Mouse (Mus musculus) liver, embryonic 15.5 days (tissue): ENCODE measurements around the gene Lmx1a. TPM values are rescaled to one million over a fixed set of nuclear protein-coding genes. Genes with fewer than 3 reads are reported as not detected.

Experiments used
- ATAC-seq: fragments of 200-750 bp; cut with Nextera tagmentation; 2 replicates; pipeline ENCODE4 v1.8.0; 2017; ENCODE audit warnings: moderate number of reproducible peaks, mild to moderate bottlenecking, moderate library complexity; ENCODE audit not compliant: insufficient read depth
- H3K27ac ChIP-seq: fragments of 300-500 bp; sonication (generic); replicated peaks from 2 replicates; pipeline ENCODE4 v1.5.1; 2015; ENCODE audit warnings: mild to moderate bottlenecking, inconsistent platforms
- H3K27me3 ChIP-seq: fragments of 300-500 bp; sonication (generic); 2 replicates; pipeline ENCODE4 v1.6.1; 2015; ENCODE audit warnings: mild to moderate bottlenecking, inconsistent platforms
- H3K36me3 ChIP-seq: fragments of 300-500 bp; sonication (generic); replicated peaks from 2 replicates; pipeline ENCODE4 v1.6.1; 2015; ENCODE audit warnings: moderate library complexity, mild to moderate bottlenecking, inconsistent platforms
- H3K4me1 ChIP-seq: fragments of 300-500 bp; sonication (generic); replicated peaks from 2 replicates; pipeline ENCODE4 v1.6.1; 2015; ENCODE audit warnings: inconsistent platforms
- H3K4me2 ChIP-seq: fragments of 300-500 bp; sonication (generic); 2 replicates; pipeline ENCODE4 v1.6.1; 2015; ENCODE audit warnings: moderate library complexity, mild to moderate bottlenecking, inconsistent platforms
- H3K4me3 ChIP-seq: fragments of 300-500 bp; sonication (generic); replicated peaks from 2 replicates; pipeline ENCODE4 v1.5.1; 2015; ENCODE audit warnings: mild to moderate bottlenecking, inconsistent platforms
- H3K9ac ChIP-seq: fragments of 300-500 bp; sonication (generic); 2 replicates; pipeline ENCODE4 v1.6.1; 2015; ENCODE audit warnings: moderate library complexity, mild to moderate bottlenecking, inconsistent platforms
- H3K9me3 ChIP-seq: fragments of 300-500 bp; sonication (generic); replicated peaks from 2 replicates; pipeline ENCODE4 v1.6.1; 2016; ENCODE audit warnings: inconsistent platforms
- WGBS: fragments of 180-500 bp; shearing (Covaris S2); methylation state at CpG from one replicate; pipeline ENCODE4 v1.1.7; 2015; ENCODE audit warnings: mixed read lengths; ENCODE audit not compliant: insufficient replicate concordance; 5-methylcytosine and 5-hydroxymethylcytosine counted together
- polyA plus RNA-seq: library from polyadenylated mRNA; unstranded; fragments of >200 nt; fragmentation: Nextera tagmentation; extraction: Ambion mirVana; gene quantifications from 2 replicates; pipeline ENCODE4 v1.2.1, GENCODE M21; 2015

Lmx1a gene
- polyA plus RNA-seq, 1 experiment from 2014 or later, result 0.07 TPM

DNA sequence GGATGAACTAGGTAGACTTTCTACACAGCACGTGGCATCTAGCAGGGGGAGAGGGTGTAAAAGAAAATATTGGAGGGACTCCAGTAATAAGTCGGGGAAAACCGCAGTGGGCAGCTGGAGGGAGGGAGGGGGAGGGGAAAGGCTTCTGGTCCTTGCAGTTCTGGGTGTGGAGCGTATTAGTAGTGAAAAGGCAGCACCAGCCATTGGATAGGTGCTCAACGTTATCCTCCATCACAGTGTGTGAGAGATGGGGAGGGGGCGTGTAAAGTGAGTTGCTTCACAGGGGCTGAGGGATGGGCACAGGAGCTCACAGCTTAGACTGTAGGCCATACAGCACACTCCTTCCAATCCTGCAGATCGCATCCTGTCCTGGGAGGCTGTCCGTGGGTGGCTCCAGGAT lies 100.4 kb downstream of the Lmx1a start:
- ATAC-seq, result no peak
- H3K4me3 ChIP-seq, result no peak overlapping the region
- WGBS, result 55% methylated on average over 8 of the region's 8 CpGs
- no peaks in the 10 kb centered on the region for H3K36me3 ChIP-seq
- H3K4me2 ChIP-seq, result no peak overlapping the region
- H3K9me3 ChIP-seq, result no peaks in the 10 kb centered on the region
- no peak overlapping the region for H3K27ac ChIP-seq
- H3K4me1 ChIP-seq, result no peaks in the 10 kb centered on the region
- no peak overlapping the region for H3K9ac ChIP-seq
- no peaks in the 10 kb centered on the region for H3K27me3 ChIP-seq

DNA sequence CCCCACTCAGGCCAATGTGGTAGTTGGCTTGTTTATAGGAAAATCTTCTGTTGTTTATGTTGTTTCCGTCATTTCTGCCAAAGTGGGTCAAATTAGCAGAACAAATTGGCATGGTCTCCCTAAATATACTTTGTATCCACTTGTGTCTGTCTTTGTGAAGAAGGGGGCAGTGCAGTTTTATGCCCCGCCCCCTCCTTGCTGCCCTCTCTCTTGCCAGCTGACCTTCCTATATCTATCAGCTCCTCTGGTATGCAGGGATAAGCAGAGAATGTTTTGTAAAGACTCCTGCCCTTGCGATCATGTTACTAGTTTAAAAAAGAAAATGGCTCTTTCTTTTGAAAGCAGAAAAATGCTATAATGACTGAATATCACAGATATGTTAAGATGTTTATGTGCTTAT lies 101.7 kb downstream of the Lmx1a start:
- H3K27me3 ChIP-seq, result no peaks in the 10 kb centered on the region
- H3K4me3 ChIP-seq, result no peak overlapping the region
- no peak overlapping the region for H3K27ac ChIP-seq
- H3K9ac ChIP-seq, result no peak overlapping the region
- no peak for ATAC-seq
- H3K4me1 ChIP-seq, result no peaks in the 10 kb centered on the region
- H3K9me3 ChIP-seq, result no peaks in the 10 kb centered on the region
- no peaks in the 10 kb centered on the region for H3K36me3 ChIP-seq
- WGBS, result 60% methylated on average over 3 of the region's 3 CpGs
- no peak overlapping the region for H3K4me2 ChIP-seq

DNA sequence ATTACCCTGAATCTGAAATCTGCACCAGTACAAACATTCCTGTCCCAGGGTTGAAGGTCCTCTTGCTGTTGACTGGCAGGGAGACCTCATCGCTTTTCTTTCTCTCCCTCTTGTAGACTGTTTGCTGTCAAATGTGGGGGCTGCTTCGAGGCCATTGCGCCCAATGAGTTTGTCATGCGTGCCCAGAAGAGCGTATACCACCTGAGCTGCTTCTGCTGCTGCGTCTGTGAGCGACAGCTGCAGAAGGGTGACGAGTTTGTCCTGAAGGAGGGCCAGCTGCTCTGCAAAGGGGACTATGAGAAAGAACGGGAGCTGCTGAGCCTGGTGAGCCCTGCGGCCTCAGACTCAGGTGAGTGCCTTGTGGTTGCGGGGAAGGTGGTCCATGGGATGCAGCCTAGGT lies 102.2 kb downstream of the Lmx1a start:
- Histone ChIP-seq H3K4me1 (no peaks in the 10 kb centered on the region), H3K27me3 (no peaks in the 10 kb centered on the region), H3K9me3 (no peaks in the 10 kb centered on the region), H3K4me2 (no peak overlapping the region), H3K27ac (no peak overlapping the region), H3K4me3 (no peak overlapping the region), H3K9ac (no peak overlapping the region), H3K36me3 (no peaks in the 10 kb centered on the region)
- no peak for ATAC-seq
- 58% methylated on average over 11 of the region's 11 CpGs for WGBS

DNA sequence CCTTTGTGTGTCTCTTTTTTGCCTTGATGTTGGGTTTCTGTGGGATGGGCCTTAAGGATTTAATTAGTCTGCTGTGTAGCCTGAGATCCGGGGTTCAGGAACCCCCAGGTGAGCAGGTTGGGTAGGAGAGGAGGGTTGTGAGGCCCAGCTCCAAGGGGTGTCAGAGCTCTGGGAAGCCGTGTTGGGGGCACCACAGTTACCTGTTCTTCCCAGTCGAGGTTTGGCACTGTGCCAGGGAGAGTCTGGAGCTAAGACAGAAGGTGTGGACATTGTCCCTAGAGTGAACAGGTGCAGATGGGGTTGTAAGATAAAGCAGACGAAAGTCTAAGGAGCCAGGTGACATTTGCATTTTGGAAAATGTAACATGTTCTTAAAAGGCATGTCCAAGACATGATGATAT lies 112.9 kb downstream of the Lmx1a start:
- 0 out of 2 replicates have a peak, but pooled peaks cover 3% of the 10 kb centered on the region for H3K4me1 ChIP-seq
- WGBS, result 26% methylated on average over 4 of the region's 4 CpGs
- H3K27me3 ChIP-seq, result peaks cover 53% of the 10 kb centered on the region
- H3K36me3 ChIP-seq, result no peaks in the 10 kb centered on the region
- H3K9me3 ChIP-seq, result no peaks in the 10 kb centered on the region
- no peak overlapping the region for H3K9ac ChIP-seq
- no peak overlapping the region for H3K27ac ChIP-seq
- no peak overlapping the region for H3K4me2 ChIP-seq
- H3K4me3 ChIP-seq, result no peak overlapping the region
- no peak for ATAC-seq

DNA sequence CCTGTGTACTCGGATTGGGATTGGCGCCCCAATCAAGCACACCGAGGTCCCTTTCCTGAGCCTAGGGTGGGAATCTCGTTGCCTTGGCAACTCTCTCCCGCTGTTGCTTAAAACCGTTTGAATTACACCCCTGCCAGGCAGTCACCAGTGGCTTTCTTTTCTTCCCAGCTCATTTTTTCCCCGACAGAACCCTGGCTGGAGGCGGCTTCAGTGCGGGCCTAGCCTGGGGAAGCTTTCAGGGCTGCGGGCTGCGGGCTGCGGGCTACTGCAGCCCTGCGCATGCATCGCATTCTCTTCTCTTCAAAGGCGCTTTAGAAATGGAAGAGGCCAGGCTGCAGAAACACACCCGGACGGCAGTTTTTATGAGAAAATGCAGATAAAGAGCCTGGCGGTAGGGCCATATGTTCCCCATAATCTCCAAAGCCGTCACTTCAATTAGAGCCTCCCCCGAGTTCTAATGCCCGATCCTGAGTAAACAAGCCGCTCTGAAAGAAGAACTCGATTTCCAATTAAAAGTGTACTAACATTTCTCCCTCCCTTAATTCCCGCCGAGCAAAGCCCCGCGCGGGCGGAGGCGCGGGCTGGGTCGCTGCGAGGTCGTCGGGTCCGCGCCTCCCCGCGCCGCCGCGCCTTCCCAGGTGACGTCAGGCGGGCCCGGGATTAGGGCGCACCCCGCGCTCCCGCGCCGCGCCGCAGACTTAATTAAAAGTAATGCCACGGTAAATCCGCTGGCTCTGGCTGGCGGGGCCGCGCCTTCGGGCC lies 113.7 kb downstream of the Lmx1a start:
- Histone ChIP-seq H3K36me3 (no peaks in the 10 kb centered on the region), H3K27ac (no peak overlapping the region), H3K4me1 (0 out of 2 replicates have a peak, but pooled peaks cover 3% of the 10 kb centered on the region), H3K4me3 (peak overlapping the region; percentile 34), H3K9me3 (no peaks in the 10 kb centered on the region), H3K27me3 (peaks cover 53% of the 10 kb centered on the region), H3K9ac (no peak overlapping the region), H3K4me2 (peak overlapping the region; percentile 63)
- 2% methylated on average over 59 of the region's 59 CpGs for WGBS
- no peak for ATAC-seq

DNA sequence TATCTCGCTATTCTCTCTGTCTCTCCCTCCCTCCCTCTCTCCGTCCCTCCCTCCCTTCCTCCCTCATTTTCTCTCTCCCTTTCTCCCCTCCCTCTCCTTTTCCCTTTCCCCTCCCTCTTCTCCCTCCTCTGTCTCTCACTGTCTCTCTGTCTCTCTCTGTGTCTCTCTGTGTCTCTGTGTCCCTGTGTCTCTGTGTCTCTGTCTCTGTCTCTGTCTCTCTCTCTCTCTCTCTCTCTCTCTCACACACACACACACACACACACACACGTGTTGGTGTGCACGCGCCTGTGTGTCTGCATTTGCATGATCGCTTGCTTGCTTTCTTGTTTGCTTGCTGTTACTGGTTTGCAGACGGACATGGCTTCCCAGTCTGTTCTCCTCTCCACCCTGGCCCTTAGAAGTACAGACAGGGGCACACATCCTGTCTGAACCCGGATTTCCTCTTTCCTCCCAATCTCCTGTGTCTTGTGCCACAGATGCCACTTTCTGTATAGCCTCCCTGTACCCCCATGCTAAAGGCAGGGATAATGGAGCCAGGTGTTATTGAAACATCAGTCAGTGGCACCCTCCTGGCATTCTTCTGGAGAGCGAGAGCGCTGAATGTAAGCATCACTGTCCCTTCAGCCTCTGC lies 114.4 kb downstream of the Lmx1a start:
- WGBS, result 13% methylated on average over 10 of the region's 10 CpGs
- H3K9ac ChIP-seq, result no peak overlapping the region
- H3K36me3 ChIP-seq, result no peaks in the 10 kb centered on the region
- H3K9me3 ChIP-seq, result no peaks in the 10 kb centered on the region
- H3K4me1 ChIP-seq, result 0 out of 2 replicates have a peak, but pooled peaks cover 3% of the 10 kb centered on the region
- H3K4me3 ChIP-seq, result peak overlapping the region; percentile 34
- ATAC-seq, result no peak
- H3K27me3 ChIP-seq, result peaks cover 53% of the 10 kb centered on the region
- no peak overlapping the region for H3K27ac ChIP-seq
- H3K4me2 ChIP-seq, result peak overlapping the region; percentile 63

DNA sequence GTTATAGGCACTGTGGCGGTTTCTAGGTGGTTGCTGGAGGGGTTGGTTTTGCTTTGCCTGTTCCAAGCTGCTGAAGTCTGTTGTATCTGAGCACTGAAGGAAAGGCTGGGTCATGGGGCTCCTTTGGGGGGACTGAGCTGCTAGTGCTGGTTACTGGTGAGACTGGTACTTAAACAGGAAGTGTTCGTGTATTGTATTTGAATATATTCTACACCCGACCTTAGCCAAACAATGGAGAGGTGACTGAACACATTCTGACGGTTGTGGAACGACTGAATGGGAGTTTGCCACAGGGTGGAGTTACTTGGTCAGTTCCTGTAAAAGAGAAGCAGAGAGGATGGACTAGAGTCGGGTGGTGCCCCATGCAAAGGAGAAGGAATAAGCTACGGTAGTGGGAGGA lies 115.8 kb downstream of the Lmx1a start:
- 0 out of 2 replicates have a peak, but pooled peaks cover 3% of the 10 kb centered on the region for H3K4me1 ChIP-seq
- no peak for ATAC-seq
- no peaks in the 10 kb centered on the region for H3K36me3 ChIP-seq
- no peak overlapping the region for H3K9ac ChIP-seq
- H3K27me3 ChIP-seq, result peaks cover 53% of the 10 kb centered on the region
- no peak overlapping the region for H3K27ac ChIP-seq
- WGBS, result 38% methylated on average over 7 of the region's 7 CpGs
- no peak overlapping the region for H3K4me3 ChIP-seq
- no peak overlapping the region for H3K4me2 ChIP-seq
- H3K9me3 ChIP-seq, result no peaks in the 10 kb centered on the region

DNA sequence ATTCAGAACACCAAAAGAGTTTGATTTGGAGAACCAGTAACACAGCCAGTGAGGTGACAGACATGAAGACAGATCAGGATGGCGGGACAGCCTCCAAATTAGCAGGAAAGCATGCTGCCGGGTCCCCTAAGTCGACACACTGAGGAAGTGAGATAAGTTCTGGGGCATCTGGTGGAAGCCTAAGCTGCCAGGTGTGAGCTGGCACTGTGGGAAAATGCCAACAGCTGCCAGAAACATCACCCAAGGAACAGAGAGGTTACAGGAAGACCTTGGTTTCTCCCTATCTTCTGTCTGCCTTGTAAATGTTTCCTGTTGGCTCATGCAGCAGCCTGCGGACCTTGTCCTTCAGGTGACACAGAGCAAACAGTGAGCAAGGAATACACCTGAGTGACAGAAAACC lies 122.1 kb downstream of the Lmx1a start:
- Histone ChIP-seq H3K36me3 (no peaks in the 10 kb centered on the region), H3K9ac (no peak overlapping the region)
- 44% methylated on average over 4 of the region's 4 CpGs for WGBS

DNA sequence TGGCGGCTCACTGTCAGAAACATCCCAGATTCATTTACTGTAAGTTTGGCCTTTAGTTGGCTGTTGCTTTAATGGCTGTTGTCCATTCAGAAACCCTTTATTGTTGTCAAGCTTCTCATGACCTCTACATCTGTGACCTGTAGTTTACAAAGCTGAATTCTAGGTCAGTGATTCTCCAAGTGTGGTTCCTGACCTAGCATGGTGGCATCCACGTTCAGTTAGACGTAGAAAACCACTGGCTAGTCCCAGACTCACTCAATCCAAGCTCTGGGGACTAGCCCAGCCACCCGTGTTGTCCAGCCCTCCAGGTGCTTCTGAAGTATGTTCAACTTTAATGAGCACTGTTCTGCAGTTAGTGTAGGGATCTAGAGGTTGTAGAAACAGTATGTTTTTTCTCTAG lies 126.1 kb downstream of the Lmx1a start:
- Histone ChIP-seq H3K27ac (no peak overlapping the region), H3K9me3 (no peaks in the 10 kb centered on the region), H3K4me2 (no peak overlapping the region), H3K4me1 (no peaks in the 10 kb centered on the region), H3K4me3 (no peak overlapping the region), H3K27me3 (no peaks in the 10 kb centered on the region), H3K36me3 (no peaks in the 10 kb centered on the region), H3K9ac (no peak overlapping the region)
- no peak for ATAC-seq
- 52% methylated on average over 4 of the region's 4 CpGs for WGBS

More for the DNA sequence above, 122.1 kb downstream of the Lmx1a start:
- Histone ChIP-seq H3K4me2 (no peak overlapping the region), H3K4me1 (no peaks in the 10 kb centered on the region), H3K27ac (no peak overlapping the region), H3K9me3 (no peaks in the 10 kb centered on the region), H3K4me3 (no peak overlapping the region), H3K27me3 (no peaks in the 10 kb centered on the region)
- no peak for ATAC-seq

DNA sequence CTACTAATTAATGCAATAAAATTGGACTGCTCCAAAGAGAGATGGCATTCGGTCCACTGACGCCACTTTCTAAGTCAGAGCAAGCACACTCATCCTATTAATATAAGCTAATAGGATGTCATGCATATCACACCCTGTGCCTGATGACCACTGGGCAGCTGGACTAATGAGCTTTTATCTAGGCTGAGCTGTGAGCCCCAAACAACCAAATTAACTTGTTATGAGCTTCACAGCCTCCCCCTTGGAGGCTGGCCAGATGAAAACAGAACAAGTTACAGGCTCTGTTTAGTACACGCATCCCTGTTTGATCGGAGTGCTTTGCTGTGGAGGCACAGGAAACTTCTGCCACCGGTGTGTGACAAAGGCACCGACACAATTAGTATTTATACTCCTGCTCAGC lies 128.0 kb downstream of the Lmx1a start:
- H3K9me3 ChIP-seq, result no peaks in the 10 kb centered on the region
- H3K27ac ChIP-seq, result no peak overlapping the region
- no peak for ATAC-seq
- H3K36me3 ChIP-seq, result no peaks in the 10 kb centered on the region
- no peaks in the 10 kb centered on the region for H3K4me1 ChIP-seq
- H3K4me2 ChIP-seq, result no peak overlapping the region
- H3K27me3 ChIP-seq, result no peaks in the 10 kb centered on the region
- WGBS, result 54% methylated on average over 6 of the region's 6 CpGs
- no peak overlapping the region for H3K4me3 ChIP-seq
- H3K9ac ChIP-seq, result no peak overlapping the region

DNA sequence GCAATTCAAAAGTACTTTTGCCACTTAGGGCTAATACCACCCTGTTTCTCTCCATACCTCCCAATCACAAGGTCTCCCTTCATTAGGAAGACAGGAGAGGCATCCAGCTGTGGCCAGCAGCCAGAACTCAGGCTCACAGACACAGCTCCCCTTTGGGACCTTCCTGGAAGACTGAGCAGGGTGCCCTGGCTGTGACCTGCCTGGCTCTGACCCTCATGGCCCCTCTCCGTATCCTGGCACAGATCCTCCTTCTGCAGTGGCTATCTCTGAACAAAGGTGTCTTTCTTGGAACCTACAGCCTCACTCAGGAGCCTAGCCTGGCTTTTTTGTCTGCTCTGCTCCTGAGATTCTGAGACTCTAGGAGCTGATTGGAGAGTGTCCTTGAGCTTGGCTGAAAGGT lies 128.6 kb downstream of the Lmx1a start:
- no peak overlapping the region for H3K27ac ChIP-seq
- no peak overlapping the region for H3K4me2 ChIP-seq
- no peak overlapping the region for H3K9ac ChIP-seq
- 48% methylated on average over 1 of the region's 1 CpGs for WGBS
- H3K27me3 ChIP-seq, result no peaks in the 10 kb centered on the region
- no peaks in the 10 kb centered on the region for H3K36me3 ChIP-seq
- no peak overlapping the region for H3K4me3 ChIP-seq
- no peaks in the 10 kb centered on the region for H3K4me1 ChIP-seq
- no peak for ATAC-seq
- H3K9me3 ChIP-seq, result no peaks in the 10 kb centered on the region
